Comparison of ENCODE assay signal across 8 mouse cellular contexts in the genomic region with DNA sequence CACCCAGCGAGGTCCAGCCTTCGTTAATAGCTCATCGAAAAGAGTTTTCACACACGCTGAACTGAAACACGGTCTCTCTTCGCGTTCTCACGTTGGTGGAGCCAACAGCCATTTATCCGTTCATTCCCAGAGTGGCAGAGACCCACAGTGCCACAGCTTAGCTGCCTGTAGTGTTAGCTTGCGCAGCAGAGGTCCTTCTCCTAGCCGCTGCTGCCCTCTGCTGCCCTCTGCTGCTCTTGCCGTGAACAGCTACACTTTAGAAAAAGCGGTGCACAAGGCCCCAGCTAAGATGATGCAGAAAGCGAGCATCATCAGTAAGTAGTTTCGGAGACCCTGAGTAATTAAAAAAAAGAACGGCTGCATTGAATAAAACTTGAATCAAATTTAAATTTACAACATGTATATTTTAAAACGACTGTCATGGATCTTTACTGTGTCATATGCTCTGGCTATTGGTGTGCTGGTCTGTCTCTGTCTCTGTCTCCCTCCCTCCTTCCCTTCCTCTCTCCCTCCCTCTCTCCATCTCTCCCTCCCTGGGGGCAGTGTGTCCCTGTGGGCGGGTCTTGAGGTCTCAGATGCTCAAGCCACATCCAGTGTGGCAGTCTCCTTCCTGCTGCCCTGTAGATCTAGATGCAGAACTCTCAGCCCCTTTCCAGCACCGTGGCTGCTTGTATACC. TPM values are rescaled to one million over a fixed set of nuclear protein-coding genes. Genes with fewer than 3 reads are reported as not detected.
DNase-seq lines count a peak whose midpoint lies in the region; ATAC-seq and TF ChIP-seq lines count a peak whose summit lies in the region.

No protein-coding gene starts in this region.

- H3K9ac ChIP-seq in kidney, embryonic 14.5 days (ENCODE audit: low read depth, low read length) = no peak overlapping the region
- no peak overlapping the region for H3K9ac ChIP-seq in limb, embryonic 14.5 days (ENCODE audit: low read depth, low read length, severe bottlenecking)
- H3K9ac ChIP-seq in stomach, embryonic 15.5 days = no peak overlapping the region

- H3K27ac ChIP-seq in kidney, embryonic 14.5 days (ENCODE audit: low read depth, low read length) = no peak overlapping the region
- H3K27ac ChIP-seq in limb, embryonic 14.5 days (replicated peaks; ENCODE audit: low read depth, low read length) = no peak overlapping the region
- no peak overlapping the region for H3K27ac ChIP-seq in stomach, embryonic 15.5 days

- no peak overlapping the region for H3K4me3 ChIP-seq in kidney, embryonic 14.5 days (ENCODE audit: low read length)
- no peak overlapping the region for H3K4me3 ChIP-seq in limb, embryonic 14.5 days (replicated peaks; ENCODE audit: low read length)
- no peak overlapping the region for H3K4me3 ChIP-seq in stomach, embryonic 15.5 days (replicated peaks)

- no peaks in the 10 kb centered on the region for H3K36me3 ChIP-seq in kidney, embryonic 14.5 days (ENCODE audit: control insufficient read depth, insufficient read depth, low read length)
- H3K36me3 ChIP-seq in limb, embryonic 14.5 days (ENCODE audit: control insufficient read depth, insufficient read depth, low read length) = no peaks in the 10 kb centered on the region
- H3K36me3 ChIP-seq in stomach, embryonic 15.5 days = no peaks in the 10 kb centered on the region

- no peaks in the 10 kb centered on the region for H3K4me1 ChIP-seq in kidney, embryonic 14.5 days (ENCODE audit: control insufficient read depth, insufficient read depth, low read length)
- peaks cover 5% of the 10 kb centered on the region; the same call in 1 of the 2 replicates for H3K4me1 ChIP-seq in limb, embryonic 14.5 days (ENCODE audit: control insufficient read depth, insufficient read depth, low read length)
- H3K4me1 ChIP-seq in stomach, embryonic 15.5 days = no peaks in the 10 kb centered on the region

- DNase-seq in 3134 (ENCODE audit: extremely low read depth, insufficient read length, low spot score) = peak; percentile 19
- DNase-seq in adrenal gland, adult 2 months = peak; percentile 80
- DNase-seq in embryo, embryonic 11 days = peak; percentile 77
- DNase-seq in gastrocnemius, postnatal 36 days = peak; percentile 50 to 56
- DNase-seq in limb, embryonic 14.5 days (ENCODE audit: low spot score) = peak; percentile 55
- DNase-seq in natural killer cell, adult 2 months (ENCODE audit: low spot score in 2 of 2) = peak; percentile 20 to 38

- intact Hi-C loops in gastrocnemius, postnatal 36 days (cut with DNase I) = no loop called here

- no peak overlapping the region for H3K4me2 ChIP-seq in kidney, embryonic 14.5 days (replicated peaks; ENCODE audit: low read depth, low read length)
- H3K4me2 ChIP-seq in limb, embryonic 14.5 days (replicated peaks; ENCODE audit: low read depth, low read length, severe bottlenecking) = peak overlapping the region; percentile 15; the same call in 1 of the 2 replicates
- H3K4me2 ChIP-seq in stomach, embryonic 15.5 days = no peak overlapping the region

- TF ChIP-seq POLR2A in limb, embryonic 14.5 days (IDR thresholded peaks at IDR 0.05; ENCODE audit: borderline replicate concordance, extremely low read depth, insufficient read depth, insufficient read length) = no peak

- WGBS in kidney, embryonic 14.5 days = 32% methylated on average over 19 of the region's 19 CpGs
- WGBS in limb, embryonic 14.5 days = 31% methylated on average over 19 of the region's 19 CpGs
- WGBS in stomach, embryonic 15.5 days = 32% methylated on average over 19 of the region's 19 CpGs

- H3K27me3 ChIP-seq in kidney, embryonic 14.5 days (ENCODE audit: control insufficient read depth, insufficient read depth, low read length) = no peaks in the 10 kb centered on the region
- no peaks in the 10 kb centered on the region for H3K27me3 ChIP-seq in limb, embryonic 14.5 days (ENCODE audit: control insufficient read depth, insufficient read depth, low read length)
- H3K27me3 ChIP-seq in stomach, embryonic 15.5 days (replicated peaks) = no peaks in the 10 kb centered on the region

- no peaks in the 10 kb centered on the region for H3K9me3 ChIP-seq in kidney, embryonic 14.5 days (ENCODE audit: control insufficient read depth, low read length)
- H3K9me3 ChIP-seq in limb, embryonic 14.5 days (ENCODE audit: control insufficient read depth, low read length) = no peaks in the 10 kb centered on the region
- no peaks in the 10 kb centered on the region for H3K9me3 ChIP-seq in stomach, embryonic 15.5 days

- ATAC-seq in kidney, embryonic 14.5 days (ENCODE audit: low FRiP score, low TSS enrichment) = peak; percentile 50; the same call in 1 of the 2 replicates
- ATAC-seq in limb, embryonic 14.5 days (ENCODE audit: low FRiP score, low read depth) = peak; percentile 59; the same call in 1 of the 2 replicates
- ATAC-seq in stomach, embryonic 15.5 days (ENCODE audit: insufficient read depth, low FRiP score, low read depth) = peak; percentile 56; the same call in 1 of the 2 replicates

RNA-seq across cellular contexts. Expression of a gene that starts 38.6 kb away (rescaled TPM):
- 10 to 100 TPM in 1 of 2 experiments, 1 to 10 TPM in 1; 9.0 to 14.6 TPM for total RNA-seq in adrenal gland, adult 2 months (2021)
- 1.5 and 2.1 TPM in 2 replicates for polyA plus RNA-seq in adrenal gland, adult 2 months (2012; rRNA removed)
- 1 to 10 TPM; 1.3 TPM for total RNA-seq in gastrocnemius, postnatal 36 days (2021)
- polyA plus RNA-seq in kidney, embryonic 14.5 days (2014; fragmentation: Nextera tagmentation; extraction: Ambion mirVana) = 4.7 and 5.4 TPM in 2 replicates
- polyA plus RNA-seq in limb, embryonic 14.5 days (2012; rRNA removed) = 1.2 and 1.4 TPM in 2 replicates
- 3.3 and 3.4 TPM in 2 replicates for polyA plus RNA-seq in limb, embryonic 14.5 days (2014; fragmentation: Nextera tagmentation; extraction: Ambion mirVana)
- polyA plus RNA-seq in stomach, embryonic 15.5 days (2015; fragmentation: Nextera tagmentation; extraction: Ambion mirVana) = 3.6 and 4.4 TPM in 2 replicates

Comparison
In these comparisons a context has a peak if more than half of its experiments do, and no peak if none do; other contexts are left out.
1. DNase-seq: peak in every context shown above with its lines; median percentile 80 in adrenal gland, adult 2 months; 77 in embryo, embryonic 11 days; 55 in limb, embryonic 14.5 days; 53 in gastrocnemius, postnatal 36 days; 29 in natural killer cell, adult 2 months; 19 in 3134.